Mouse (Mus musculus): ENCODE measurements around the gene Ptpra. TPM values are rescaled to one million over a fixed set of nuclear protein-coding genes. Genes with fewer than 3 reads are reported as not detected.
A peak's percentile ranks its signal among the peaks of the same experiment; 100 is the strongest.

Ptpra gene
- polyA plus RNA-seq, 1 experiment = 77.6 TPM

DNA sequence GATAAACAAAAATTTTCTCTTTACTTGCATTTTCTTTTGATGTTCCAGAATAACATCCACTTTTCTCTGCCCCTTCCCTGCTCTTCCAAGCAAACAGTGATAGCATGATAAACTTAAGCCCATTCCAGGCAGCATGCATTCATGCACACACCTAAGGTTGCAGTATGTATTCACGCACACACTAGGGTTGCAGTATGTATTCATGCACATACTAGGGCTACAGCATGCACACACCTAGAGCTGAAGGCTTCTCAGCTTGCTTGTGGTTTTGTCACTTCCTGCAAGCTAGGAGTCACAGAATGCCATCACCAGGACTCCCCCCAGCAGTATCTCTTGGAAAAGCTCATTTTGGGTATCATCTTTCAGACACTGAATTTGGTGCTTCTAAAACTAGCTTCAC is 13.3 kb upstream of the Ptpra start:
- no peaks in the 10 kb centered on the region for H3K9me3 ChIP-seq (replicated peaks; ENCODE audit: control insufficient read depth, insufficient read depth, low read length, poor library complexity, severe bottlenecking)

DNA sequence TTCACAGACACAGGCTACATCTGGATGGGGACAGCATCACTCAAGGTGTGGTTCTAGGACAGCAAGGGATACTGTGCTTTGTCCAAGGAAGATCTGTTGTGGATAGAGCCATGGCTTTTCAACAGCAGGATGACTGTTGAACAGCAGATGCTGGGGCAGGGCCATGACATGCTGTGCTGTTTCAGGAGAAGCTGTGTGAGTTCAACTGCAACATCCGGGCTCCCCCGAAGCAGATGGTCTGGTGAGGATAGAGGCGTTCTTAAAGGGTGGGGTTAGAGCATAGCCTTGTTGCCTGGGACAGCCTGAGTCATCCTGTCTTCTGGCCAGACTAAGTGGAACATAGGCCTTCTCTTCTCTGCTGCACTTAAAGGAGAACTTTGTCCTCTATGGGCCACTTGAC is 11.2 kb upstream of the Ptpra start:
- H3K27ac ChIP-seq (ENCODE audit: insufficient read depth, low read length) = no peak overlapping the region
- H3K4me3 ChIP-seq (ENCODE audit: low read depth, low read length) = no peak overlapping the region
- H3K9me3 ChIP-seq (replicated peaks; ENCODE audit: control insufficient read depth, insufficient read depth, low read length, poor library complexity, severe bottlenecking) = no peaks in the 10 kb centered on the region
- H3K36me3 ChIP-seq (ENCODE audit: control insufficient read depth, insufficient read depth, low read length, poor library complexity, severe bottlenecking) = peaks cover 37% of the 10 kb centered on the region
- H3K4me1 ChIP-seq (ENCODE audit: control insufficient read depth, insufficient read depth, low read length) = no peaks in the 10 kb centered on the region
- H3K27me3 ChIP-seq (ENCODE audit: control insufficient read depth, insufficient read depth, low read length, poor library complexity, severe bottlenecking) = no peaks in the 10 kb centered on the region
- H3K9ac ChIP-seq (ENCODE audit: low read depth, poor library complexity, severe bottlenecking) = no peak overlapping the region
- TF ChIP-seq CTCF (IDR thresholded peaks at IDR 0.05; ENCODE audit: low read depth, low read length) = no peak
- no peak for TF ChIP-seq POLR2A (IDR thresholded peaks at IDR 0.05; ENCODE audit: insufficient read depth, low read length)
- no peak for TF ChIP-seq EP300 (IDR thresholded peaks at IDR 0.05; ENCODE audit: insufficient read depth, low read depth, low read length)

More for the DNA sequence above, 13.3 kb upstream of the Ptpra start:
- Histone ChIP-seq H3K36me3 (ENCODE audit: control insufficient read depth, insufficient read depth, low read length, poor library complexity, severe bottlenecking) (peaks cover 26% of the 10 kb centered on the region), H3K27me3 (ENCODE audit: control insufficient read depth, insufficient read depth, low read length, poor library complexity, severe bottlenecking) (no peaks in the 10 kb centered on the region), H3K4me3 (ENCODE audit: low read depth, low read length) (no peak overlapping the region), H3K27ac (ENCODE audit: insufficient read depth, low read length) (no peak overlapping the region), H3K4me1 (ENCODE audit: control insufficient read depth, insufficient read depth, low read length) (no peaks in the 10 kb centered on the region), H3K9ac (ENCODE audit: low read depth, poor library complexity, severe bottlenecking) (no peak overlapping the region)
- TF ChIP-seq CTCF (IDR thresholded peaks at IDR 0.05; ENCODE audit: low read depth, low read length) (no peak), POLR2A (IDR thresholded peaks at IDR 0.05; ENCODE audit: insufficient read depth, low read length) (no peak), EP300 (IDR thresholded peaks at IDR 0.05; ENCODE audit: insufficient read depth, low read depth, low read length) (no peak)

DNA sequence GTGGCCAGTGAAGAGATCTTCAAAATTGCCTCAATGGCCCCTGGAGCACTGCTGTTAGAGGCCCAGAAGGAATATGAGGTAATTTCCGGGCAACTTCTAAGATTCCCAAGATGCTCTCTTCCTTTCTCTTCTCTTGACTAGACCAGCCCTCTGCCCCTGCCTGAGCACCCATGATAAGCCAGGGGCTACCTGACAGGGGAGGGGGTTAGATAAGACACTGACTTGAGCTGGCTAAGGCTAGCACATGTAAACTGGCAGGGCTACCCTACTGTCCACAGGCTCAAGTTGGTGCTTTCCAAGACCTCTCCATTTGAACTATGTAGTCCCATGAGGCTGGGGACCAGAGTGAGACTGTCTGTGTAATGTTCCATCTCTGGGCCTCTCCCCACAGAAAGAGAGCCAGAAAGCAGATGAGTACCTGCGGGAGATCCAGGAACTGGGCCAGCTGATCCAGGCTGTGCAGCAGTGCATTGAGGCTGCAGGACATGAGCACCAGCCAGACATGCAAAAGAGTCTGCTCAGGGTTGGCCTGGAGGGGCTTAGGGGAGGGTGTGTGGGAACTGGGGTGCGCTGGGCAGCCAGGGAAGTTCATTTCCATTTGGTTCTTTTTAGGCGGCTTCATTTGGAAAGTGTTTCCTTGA is 10.1 kb upstream of the Ptpra start:
- Histone ChIP-seq H3K4me3 (ENCODE audit: low read depth, low read length) (no peak overlapping the region), H3K9ac (ENCODE audit: low read depth, poor library complexity, severe bottlenecking) (no peak overlapping the region), H3K4me1 (ENCODE audit: control insufficient read depth, insufficient read depth, low read length) (no peaks in the 10 kb centered on the region), H3K9me3 (replicated peaks; ENCODE audit: control insufficient read depth, insufficient read depth, low read length, poor library complexity, severe bottlenecking) (no peaks in the 10 kb centered on the region), H3K36me3 (ENCODE audit: control insufficient read depth, insufficient read depth, low read length, poor library complexity, severe bottlenecking) (peaks cover 38% of the 10 kb centered on the region), H3K27me3 (ENCODE audit: control insufficient read depth, insufficient read depth, low read length, poor library complexity, severe bottlenecking) (no peaks in the 10 kb centered on the region), H3K27ac (ENCODE audit: insufficient read depth, low read length) (no peak overlapping the region)
- no peak for TF ChIP-seq POLR2A (IDR thresholded peaks at IDR 0.05; ENCODE audit: insufficient read depth, low read length)
- TF ChIP-seq EP300 (IDR thresholded peaks at IDR 0.05; ENCODE audit: insufficient read depth, low read depth, low read length) = no peak
- TF ChIP-seq CTCF (IDR thresholded peaks at IDR 0.05; ENCODE audit: low read depth, low read length) = no peak

DNA sequence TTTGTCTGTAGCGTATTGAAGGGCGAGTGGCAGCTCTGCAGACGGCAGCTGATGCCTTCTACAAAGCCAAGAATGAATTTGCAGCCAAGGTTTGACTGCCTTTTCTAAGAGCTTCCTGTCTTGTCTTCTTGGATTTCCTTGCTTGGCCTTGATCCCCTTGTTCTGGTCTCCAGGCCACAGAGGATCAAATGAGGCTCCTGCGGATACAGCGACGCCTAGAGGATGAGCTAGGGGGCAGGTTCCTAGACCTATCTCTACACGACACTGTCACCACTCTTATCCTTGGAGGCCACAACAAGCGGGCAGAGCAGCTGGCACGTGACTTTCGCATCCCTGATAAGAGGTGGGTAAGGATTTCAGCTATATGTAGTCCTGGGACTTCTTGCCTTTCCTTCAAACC is 7.9 kb upstream of the Ptpra start:
- Histone ChIP-seq H3K4me1 (ENCODE audit: control insufficient read depth, insufficient read depth, low read length) (no peaks in the 10 kb centered on the region), H3K36me3 (ENCODE audit: control insufficient read depth, insufficient read depth, low read length, poor library complexity, severe bottlenecking) (peaks cover 38% of the 10 kb centered on the region), H3K27me3 (ENCODE audit: control insufficient read depth, insufficient read depth, low read length, poor library complexity, severe bottlenecking) (no peaks in the 10 kb centered on the region), H3K4me3 (ENCODE audit: low read depth, low read length) (no peak overlapping the region), H3K27ac (ENCODE audit: insufficient read depth, low read length) (no peak overlapping the region), H3K9ac (ENCODE audit: low read depth, poor library complexity, severe bottlenecking) (no peak overlapping the region), H3K9me3 (replicated peaks; ENCODE audit: control insufficient read depth, insufficient read depth, low read length, poor library complexity, severe bottlenecking) (no peaks in the 10 kb centered on the region)
- TF ChIP-seq EP300 (IDR thresholded peaks at IDR 0.05; ENCODE audit: insufficient read depth, low read depth, low read length) (no peak), CTCF (IDR thresholded peaks at IDR 0.05; ENCODE audit: low read depth, low read length) (no peak)

DNA sequence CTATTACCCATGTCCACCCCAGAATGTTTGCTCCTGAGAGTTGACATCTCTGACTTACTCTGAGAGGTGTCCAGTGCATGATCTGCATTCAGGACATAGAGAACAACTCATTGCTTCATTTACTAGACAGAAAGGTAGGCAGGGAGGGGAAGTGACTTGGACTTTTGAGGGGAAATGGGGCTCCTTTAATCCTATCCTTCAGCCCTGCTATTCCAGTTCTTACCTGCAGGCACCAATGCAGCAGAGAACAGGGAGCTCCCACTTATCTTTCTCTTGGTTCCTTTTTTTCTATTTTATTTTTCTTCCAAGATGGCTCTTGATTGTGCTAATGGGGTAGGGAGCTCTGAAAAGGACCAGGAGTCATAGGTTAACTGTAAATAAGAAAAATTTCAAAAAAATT is 1.6 kb upstream of the Ptpra start:
- Histone ChIP-seq H3K36me3 (ENCODE audit: control insufficient read depth, insufficient read depth, low read length, poor library complexity, severe bottlenecking) (peaks cover 4% of the 10 kb centered on the region; the same call in 1 of the 2 replicates), H3K4me3 (ENCODE audit: low read depth, low read length) (no peak overlapping the region), H3K9ac (ENCODE audit: low read depth, poor library complexity, severe bottlenecking) (no peak overlapping the region), H3K27ac (ENCODE audit: insufficient read depth, low read length) (no peak overlapping the region), H3K4me1 (ENCODE audit: control insufficient read depth, insufficient read depth, low read length) (no peaks in the 10 kb centered on the region), H3K27me3 (ENCODE audit: control insufficient read depth, insufficient read depth, low read length, poor library complexity, severe bottlenecking) (no peaks in the 10 kb centered on the region), H3K9me3 (replicated peaks; ENCODE audit: control insufficient read depth, insufficient read depth, low read length, poor library complexity, severe bottlenecking) (no peaks in the 10 kb centered on the region)
- no peak for TF ChIP-seq EP300 (IDR thresholded peaks at IDR 0.05; ENCODE audit: insufficient read depth, low read depth, low read length)
- no peak for TF ChIP-seq CTCF (IDR thresholded peaks at IDR 0.05; ENCODE audit: low read depth, low read length)
- no peak for TF ChIP-seq POLR2A (IDR thresholded peaks at IDR 0.05; ENCODE audit: insufficient read depth, low read length)

DNA sequence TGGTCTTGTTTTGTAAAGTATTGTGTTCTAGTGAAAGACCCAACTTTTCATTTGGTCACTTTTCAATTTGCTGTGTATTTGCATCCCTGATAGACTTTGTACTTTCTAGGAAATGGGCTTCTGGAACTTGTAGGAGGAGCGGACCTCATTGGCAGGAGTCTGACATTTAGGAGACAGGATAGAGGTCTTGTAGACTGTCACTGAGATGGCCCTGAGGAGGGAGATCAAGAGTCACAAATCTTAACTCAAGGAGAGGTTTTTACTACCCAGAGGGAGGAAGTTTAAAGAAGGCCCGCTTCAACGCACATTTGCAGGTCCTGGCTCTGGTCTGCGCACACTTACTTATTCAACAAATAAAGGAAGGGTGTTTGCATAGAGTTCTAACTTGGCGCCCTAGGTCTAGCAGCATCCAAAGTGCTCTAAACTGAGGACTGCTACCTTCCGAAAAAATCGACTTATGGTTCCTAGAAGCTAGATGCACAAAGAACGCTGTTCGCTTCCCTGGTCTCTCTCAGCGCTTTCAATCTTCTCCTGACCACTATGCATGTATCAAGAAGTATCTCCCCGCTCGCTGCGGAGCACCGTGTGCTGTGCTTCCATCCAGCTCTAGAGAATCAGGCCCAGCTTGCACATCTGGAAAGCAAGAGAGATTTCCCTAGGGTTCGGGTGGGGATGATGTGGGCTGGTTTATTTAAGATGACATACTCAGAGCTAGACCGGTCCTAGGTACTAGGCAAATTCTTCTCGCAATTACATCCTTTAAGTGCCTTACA is 871 bp upstream of the Ptpra start:
- no peaks in the 10 kb centered on the region for H3K36me3 ChIP-seq (ENCODE audit: control insufficient read depth, insufficient read depth, low read length, poor library complexity, severe bottlenecking)
- TF ChIP-seq EP300 (IDR thresholded peaks at IDR 0.05; ENCODE audit: insufficient read depth, low read depth, low read length) (no peak), POLR2A (IDR thresholded peaks at IDR 0.05; ENCODE audit: insufficient read depth, low read length) (no peak), CTCF (IDR thresholded peaks at IDR 0.05; ENCODE audit: low read depth, low read length) (no peak)
- no peaks in the 10 kb centered on the region for H3K4me1 ChIP-seq (ENCODE audit: control insufficient read depth, insufficient read depth, low read length)
- H3K27me3 ChIP-seq (ENCODE audit: control insufficient read depth, insufficient read depth, low read length, poor library complexity, severe bottlenecking) = no peaks in the 10 kb centered on the region
- peak overlapping the region; percentile 26; the same call in 1 of the 2 replicates for H3K9ac ChIP-seq (ENCODE audit: low read depth, poor library complexity, severe bottlenecking)
- H3K9me3 ChIP-seq (replicated peaks; ENCODE audit: control insufficient read depth, insufficient read depth, low read length, poor library complexity, severe bottlenecking) = no peaks in the 10 kb centered on the region
- no peak overlapping the region for H3K27ac ChIP-seq (ENCODE audit: insufficient read depth, low read length)
- peak overlapping the region; percentile 87 for H3K4me3 ChIP-seq (ENCODE audit: low read depth, low read length)

Measured in ES-Bruce4 (cell line).